Mouse (Mus musculus): ENCODE data around the gene Fbxo40.

- TF ChIP-seq CTCF (IDR thresholded peaks at IDR 0.05; ENCODE audit: extremely low read depth, insufficient read length, insufficient replicate concordance, low read depth, low read length) = no peak
- TF ChIP-seq POLR2A (IDR thresholded peaks at IDR 0.05; ENCODE audit: low read depth, low read length) = no peak
Measured at GRCm38 (mm10) chr16:36934131-36934840, 56.0 kb downstream of the Fbxo40 start.

Measured in small intestine, adult 2 months (tissue).